Mouse (Mus musculus) stomach, embryonic 16.5 days (tissue): ENCODE data around the gene Triobp. TPM values are rescaled to one million over a fixed set of nuclear protein-coding genes. Genes with fewer than 3 reads are reported as not detected.

Experiments used
- ATAC-seq: fragments of 200-750 bp; cut with Nextera tagmentation; 2 replicates; pipeline ENCODE4 v1.8.0; 2017; ENCODE audit warnings: moderate number of reproducible peaks, moderate TSS enrichment; ENCODE audit not compliant: insufficient read depth, low FRiP score
- H3K27ac ChIP-seq: fragments of 300-500 bp; sonication (generic); 2 replicates; pipeline ENCODE4 v1.5.1; 2014; ENCODE audit warnings: low read length
- H3K27me3 ChIP-seq: fragments of 300-500 bp; sonication (generic); 2 replicates; pipeline ENCODE4 v1.6.1; 2014; ENCODE audit warnings: low read length, control low read depth, mixed read lengths; ENCODE audit not compliant: control insufficient read depth, insufficient read depth
- H3K36me3 ChIP-seq: fragments of 300-500 bp; sonication (generic); 2 replicates; pipeline ENCODE4 v1.6.1; 2014; ENCODE audit warnings: low read length; ENCODE audit not compliant: control insufficient read depth, insufficient read depth
- H3K4me1 ChIP-seq: fragments of 300-500 bp; sonication (generic); 2 replicates; pipeline ENCODE4 v1.6.1; 2014; ENCODE audit warnings: low read length, control low read depth, mixed read lengths; ENCODE audit not compliant: control insufficient read depth, insufficient read depth
- H3K4me2 ChIP-seq: fragments of 300-500 bp; sonication (generic); 2 replicates; pipeline ENCODE4 v1.6.1; 2014; ENCODE audit warnings: low read depth, low read length, mixed read lengths
- H3K4me3 ChIP-seq: fragments of 300-500 bp; sonication (generic); replicated peaks from 2 replicates; pipeline ENCODE4 v1.5.1; 2014; ENCODE audit warnings: mild to moderate bottlenecking, low read length
- H3K9ac ChIP-seq: fragments of 300-500 bp; sonication (generic); 2 replicates; pipeline ENCODE4 v1.6.1; 2014; ENCODE audit warnings: low read length
- H3K9me3 ChIP-seq: fragments of 300-500 bp; sonication (generic); replicated peaks from 2 replicates; pipeline ENCODE4 v1.6.1; 2016; ENCODE audit warnings: low read length, control low read depth; ENCODE audit not compliant: control insufficient read depth
- WGBS: fragments of 180-500 bp; shearing (Covaris S2); extraction: QIAGEN DNeasy Blood & Tissue Kit; methylation state at CpG from one replicate; pipeline ENCODE4 v1.1.7; 2014; 5-methylcytosine and 5-hydroxymethylcytosine counted together
- polyA plus RNA-seq: library from polyadenylated mRNA; unstranded; fragments of >200 nt; fragmentation: Nextera tagmentation; extraction: Ambion mirVana; gene quantifications from 2 replicates; pipeline ENCODE4 v1.2.1, GENCODE M21; 2015

Triobp gene
- polyA plus RNA-seq, 1 experiment from 2014 or later, result 54.2 TPM

DNA sequence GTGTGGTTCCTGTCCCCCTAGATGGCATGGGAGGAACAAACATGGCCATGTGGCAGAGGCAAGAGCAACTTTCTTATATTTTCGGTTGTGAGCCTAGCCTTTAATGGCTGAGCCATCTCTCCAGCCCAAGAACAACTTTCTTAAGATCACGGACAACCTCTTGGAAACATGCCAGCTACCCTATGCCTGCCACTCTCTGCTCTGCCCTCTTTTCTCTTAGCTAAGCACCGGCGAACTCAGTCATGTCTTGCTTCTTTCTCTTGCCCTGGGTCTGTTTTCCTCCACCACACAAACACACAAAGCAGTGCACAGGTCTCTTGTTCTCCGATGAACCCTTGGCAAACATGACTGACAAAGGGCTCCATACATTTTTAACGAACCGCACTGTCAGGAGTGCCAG, 1.3 kb upstream of the Triobp start:
- H3K9me3 ChIP-seq, result no peaks in the 10 kb centered on the region
- no peak overlapping the region for H3K27ac ChIP-seq
- no peak for ATAC-seq
- H3K9ac ChIP-seq, result no peak overlapping the region
- H3K36me3 ChIP-seq, result no peaks in the 10 kb centered on the region
- H3K4me1 ChIP-seq, result peaks cover 14% of the 10 kb centered on the region; the same call in 1 of the 2 replicates
- WGBS, result 58% methylated on average over 7 of the region's 7 CpGs
- no peaks in the 10 kb centered on the region for H3K27me3 ChIP-seq
- no peak overlapping the region for H3K4me2 ChIP-seq
- H3K4me3 ChIP-seq, result no peak overlapping the region

DNA sequence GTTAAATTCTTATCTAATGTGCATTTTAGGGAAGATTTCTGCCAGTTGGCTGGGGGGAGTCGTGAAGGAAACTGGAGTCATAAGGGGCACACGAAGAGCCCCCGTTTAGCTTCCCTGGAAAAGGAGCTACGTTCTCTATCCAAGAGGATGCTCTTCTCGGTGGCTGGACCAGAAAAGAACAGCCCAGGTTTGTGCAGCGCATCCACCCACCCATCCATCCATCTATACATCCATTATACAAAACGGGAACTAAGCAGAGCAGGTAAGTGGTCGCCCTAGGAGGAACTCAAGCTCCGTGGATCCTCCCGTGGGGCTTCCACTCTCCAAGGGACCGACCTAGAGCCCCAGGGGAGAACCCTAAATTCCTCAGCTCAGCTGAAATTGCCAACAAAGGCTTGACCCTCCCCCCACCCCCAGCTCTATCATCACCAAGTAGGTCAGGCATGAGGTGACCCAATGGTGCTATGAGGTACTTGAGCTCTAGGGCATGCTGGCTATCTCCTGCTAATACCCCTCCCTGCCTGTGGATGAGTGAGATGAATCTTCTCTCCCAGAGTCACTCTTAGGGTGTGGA, 715 bp downstream of the Triobp start:
- no peak for ATAC-seq
- Histone ChIP-seq H3K27me3 (no peaks in the 10 kb centered on the region), H3K9ac (peak overlapping the region; percentile 59), H3K27ac (peak overlapping the region; percentile 4; the same call in 1 of the 2 replicates), H3K4me3 (peak overlapping the region; percentile 48), H3K4me2 (peak overlapping the region; percentile 69), H3K4me1 (peaks cover 11% of the 10 kb centered on the region; the same call in 1 of the 2 replicates), H3K36me3 (no peaks in the 10 kb centered on the region), H3K9me3 (no peaks in the 10 kb centered on the region)
- WGBS, result 6% methylated on average over 11 of the region's 11 CpGs

DNA sequence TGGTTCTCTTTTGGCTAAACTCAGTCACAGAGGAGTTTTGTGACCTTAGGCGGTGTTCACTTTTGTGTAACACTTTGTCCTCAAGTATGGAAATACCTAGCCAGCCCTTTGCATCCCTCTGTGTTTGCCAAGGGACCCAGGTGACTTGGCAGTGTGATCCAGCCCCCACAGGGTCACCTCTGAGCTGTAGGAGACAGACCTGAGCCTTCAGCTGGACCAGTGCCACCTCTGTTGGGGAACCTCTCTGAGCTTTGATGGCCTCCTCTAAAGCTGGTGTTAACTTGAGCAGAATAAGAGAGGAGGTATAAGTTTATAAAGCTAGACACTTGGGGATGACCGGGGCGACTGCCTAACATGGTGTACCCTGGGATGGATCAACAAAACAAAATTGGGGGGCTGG, 1.4 kb downstream of the Triobp start:
- H3K36me3 ChIP-seq, result no peaks in the 10 kb centered on the region
- no peak overlapping the region for H3K9ac ChIP-seq
- no peak overlapping the region for H3K4me3 ChIP-seq
- no peaks in the 10 kb centered on the region for H3K27me3 ChIP-seq
- WGBS, result 96% methylated on average over 3 of the region's 3 CpGs
- no peak for ATAC-seq
- H3K9me3 ChIP-seq, result no peaks in the 10 kb centered on the region
- peaks cover 11% of the 10 kb centered on the region; the same call in 1 of the 2 replicates for H3K4me1 ChIP-seq
- no peak overlapping the region for H3K27ac ChIP-seq
- no peak overlapping the region for H3K4me2 ChIP-seq

DNA sequence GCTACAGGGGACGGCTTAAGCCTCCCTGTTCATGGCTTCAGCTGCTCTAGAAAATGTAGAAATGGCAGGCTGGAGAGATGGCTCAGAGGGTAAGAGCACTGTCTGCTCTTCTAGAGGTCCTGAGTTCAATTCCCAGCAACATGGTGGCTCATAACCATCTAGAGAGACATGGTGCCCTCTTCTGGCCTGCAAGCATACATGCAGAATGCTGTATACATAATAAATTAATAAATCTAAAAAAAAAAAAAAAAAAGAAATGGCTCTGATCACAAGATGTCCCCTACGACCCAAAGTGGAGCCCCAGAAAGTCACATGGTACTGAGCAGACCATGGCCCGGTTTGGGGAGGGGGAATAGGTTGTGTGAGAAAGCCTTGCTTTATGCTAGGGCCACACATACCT, 8.1 kb downstream of the Triobp start:
- H3K27me3 ChIP-seq, result no peaks in the 10 kb centered on the region
- peaks cover 8% of the 10 kb centered on the region; the same call in 1 of the 2 replicates for H3K4me1 ChIP-seq
- 73% methylated on average over 3 of the region's 3 CpGs for WGBS
- H3K4me2 ChIP-seq, result no peak overlapping the region
- H3K27ac ChIP-seq, result no peak overlapping the region
- H3K9me3 ChIP-seq, result no peaks in the 10 kb centered on the region
- no peak for ATAC-seq
- no peaks in the 10 kb centered on the region for H3K36me3 ChIP-seq
- H3K9ac ChIP-seq, result no peak overlapping the region
- H3K4me3 ChIP-seq, result no peak overlapping the region

DNA sequence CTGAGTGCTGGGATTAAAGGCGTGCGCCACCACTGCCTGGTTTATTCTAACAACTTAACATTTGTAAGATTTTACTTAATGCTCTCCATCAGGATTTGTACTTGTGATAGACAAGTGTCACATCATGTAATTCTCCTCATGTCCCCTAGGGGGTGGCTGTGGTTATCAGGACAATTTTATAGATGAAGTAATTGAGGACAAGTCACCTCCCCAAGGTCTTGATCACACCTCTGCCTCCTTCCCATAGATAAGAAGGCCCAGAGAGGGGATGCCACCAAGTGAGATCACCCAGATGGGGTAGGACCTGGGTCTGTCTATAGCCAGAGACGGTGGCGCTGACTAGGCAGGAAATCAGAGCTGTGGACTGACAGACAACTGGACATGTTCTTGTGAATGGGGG, 8.8 kb downstream of the Triobp start:
- Histone ChIP-seq H3K27ac (no peak overlapping the region), H3K36me3 (no peaks in the 10 kb centered on the region), H3K9ac (no peak overlapping the region), H3K4me1 (peaks cover 8% of the 10 kb centered on the region; the same call in 1 of the 2 replicates), H3K4me2 (no peak overlapping the region), H3K4me3 (no peak overlapping the region), H3K9me3 (no peaks in the 10 kb centered on the region), H3K27me3 (no peaks in the 10 kb centered on the region)
- ATAC-seq, result no peak
- WGBS, result 74% methylated on average over 4 of the region's 4 CpGs

DNA sequence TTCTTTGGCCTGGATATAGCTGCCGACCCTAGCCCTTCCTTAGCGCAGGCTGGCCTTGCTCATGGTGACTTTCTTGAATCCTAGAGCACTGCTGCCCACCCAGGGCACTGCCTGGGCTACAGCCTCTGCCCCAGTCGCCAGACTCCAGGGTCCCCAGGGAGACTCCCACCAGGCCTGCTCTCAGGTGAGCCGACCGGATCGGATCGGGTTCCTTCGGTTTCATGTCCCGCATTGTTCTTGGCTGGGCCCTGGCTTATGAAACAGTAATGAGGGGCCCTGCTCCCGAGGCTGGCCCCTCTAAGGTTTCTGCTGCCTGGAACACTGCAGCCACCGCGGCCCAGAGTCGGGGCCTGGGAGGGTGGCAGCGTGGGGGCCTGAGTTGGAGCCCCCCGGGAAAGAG, 9.5 kb downstream of the Triobp start:
- H3K4me1 ChIP-seq, result peaks cover 8% of the 10 kb centered on the region; the same call in 1 of the 2 replicates
- H3K9ac ChIP-seq, result peak overlapping the region; percentile 42; the same call in 1 of the 2 replicates
- WGBS, result 46% methylated on average over 15 of the region's 15 CpGs
- H3K4me2 ChIP-seq, result no peak overlapping the region
- H3K36me3 ChIP-seq, result no peaks in the 10 kb centered on the region
- ATAC-seq, result no peak
- H3K4me3 ChIP-seq, result no peak overlapping the region
- no peaks in the 10 kb centered on the region for H3K27me3 ChIP-seq
- no peak overlapping the region for H3K27ac ChIP-seq
- no peaks in the 10 kb centered on the region for H3K9me3 ChIP-seq

DNA sequence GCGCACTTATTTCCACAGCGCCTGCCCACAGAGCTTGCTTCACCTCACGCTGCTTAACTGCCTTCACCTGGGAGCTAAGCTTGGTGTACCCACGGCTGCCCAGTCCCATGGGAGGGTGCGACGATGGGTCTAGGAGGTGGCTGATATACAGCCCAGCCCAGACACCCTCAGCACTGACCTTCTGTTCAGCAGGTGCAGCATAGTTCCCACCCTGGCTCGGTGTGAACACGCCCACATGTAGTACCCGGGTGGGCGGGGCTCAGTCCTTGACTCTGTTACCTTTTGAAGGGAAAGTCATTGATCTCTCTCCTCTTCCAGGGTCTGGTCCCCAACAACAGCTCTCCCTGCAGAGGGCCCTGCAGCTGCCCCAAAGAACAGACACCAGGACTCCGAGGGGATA, 12.0 kb downstream of the Triobp start:
- Histone ChIP-seq H3K9ac (no peak overlapping the region), H3K4me3 (no peak overlapping the region), H3K27ac (no peak overlapping the region), H3K4me1 (peaks cover 8% of the 10 kb centered on the region; the same call in 1 of the 2 replicates), H3K36me3 (no peaks in the 10 kb centered on the region), H3K9me3 (no peaks in the 10 kb centered on the region), H3K4me2 (no peak overlapping the region; the same call in 1 of the 2 replicates), H3K27me3 (no peaks in the 10 kb centered on the region)
- WGBS, result 73% methylated on average over 11 of the region's 11 CpGs
- ATAC-seq, result peak; percentile 39; the same call in 1 of the 2 replicates

DNA sequence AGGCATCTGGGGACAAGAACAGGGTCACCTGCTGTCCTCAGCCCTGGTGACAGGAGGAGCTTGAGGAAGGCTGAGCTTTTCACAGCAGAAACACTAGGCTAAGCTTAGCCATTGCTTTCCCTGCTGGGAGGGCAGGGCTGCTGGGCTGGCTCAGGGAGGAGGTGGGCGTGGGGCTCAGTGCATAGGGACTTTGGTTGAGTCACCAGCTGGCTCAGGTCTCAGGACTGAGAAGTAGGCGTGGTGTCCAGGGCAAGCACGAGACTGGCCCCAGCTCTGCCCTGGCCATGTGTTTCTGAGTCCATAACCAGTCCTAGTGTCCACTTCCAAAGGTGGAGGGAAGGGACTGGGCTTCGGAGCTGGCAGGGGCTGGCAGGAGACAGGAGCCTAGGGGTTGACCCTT, 12.6 kb downstream of the Triobp start:
- Histone ChIP-seq H3K4me1 (peaks cover 8% of the 10 kb centered on the region; the same call in 1 of the 2 replicates), H3K4me2 (no peak overlapping the region; the same call in 1 of the 2 replicates), H3K9me3 (no peaks in the 10 kb centered on the region), H3K27ac (no peak overlapping the region), H3K36me3 (no peaks in the 10 kb centered on the region), H3K9ac (no peak overlapping the region), H3K4me3 (no peak overlapping the region), H3K27me3 (no peaks in the 10 kb centered on the region)
- WGBS, result 58% methylated on average over 4 of the region's 4 CpGs
- peak; percentile 72; the same call in 1 of the 2 replicates for ATAC-seq

DNA sequence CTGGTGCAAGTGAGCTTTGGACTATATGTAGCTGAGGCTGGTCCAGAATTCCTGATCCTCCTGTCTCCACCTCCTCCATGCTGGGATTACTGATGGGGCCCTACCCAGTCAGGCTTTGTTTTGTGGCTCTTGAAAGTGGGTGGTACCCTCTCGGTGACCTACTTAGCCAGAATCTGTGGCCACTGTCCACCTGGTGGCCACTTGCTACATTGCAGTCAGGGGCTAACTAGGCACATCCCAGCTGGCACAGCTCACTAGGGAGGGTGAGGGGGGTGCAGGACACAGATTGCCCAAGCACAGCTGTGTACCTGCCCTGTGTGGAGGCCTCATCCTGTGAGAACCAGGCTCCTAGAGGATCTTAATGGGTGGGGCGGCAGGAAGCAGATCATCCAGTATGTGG, 15.4 kb downstream of the Triobp start:
- ATAC-seq, result peak; percentile 45; the same call in 1 of the 2 replicates
- peaks cover 8% of the 10 kb centered on the region; the same call in 1 of the 2 replicates for H3K4me1 ChIP-seq
- no peak overlapping the region for H3K4me3 ChIP-seq
- no peaks in the 10 kb centered on the region for H3K36me3 ChIP-seq
- H3K4me2 ChIP-seq, result no peak overlapping the region
- no peak overlapping the region for H3K9ac ChIP-seq
- H3K27ac ChIP-seq, result no peak overlapping the region
- WGBS, result 36% methylated on average over 2 of the region's 2 CpGs
- no peaks in the 10 kb centered on the region for H3K9me3 ChIP-seq
- H3K27me3 ChIP-seq, result no peaks in the 10 kb centered on the region
